ENCODE assay signal across 27 mouse cellular contexts in the genomic region with DNA sequence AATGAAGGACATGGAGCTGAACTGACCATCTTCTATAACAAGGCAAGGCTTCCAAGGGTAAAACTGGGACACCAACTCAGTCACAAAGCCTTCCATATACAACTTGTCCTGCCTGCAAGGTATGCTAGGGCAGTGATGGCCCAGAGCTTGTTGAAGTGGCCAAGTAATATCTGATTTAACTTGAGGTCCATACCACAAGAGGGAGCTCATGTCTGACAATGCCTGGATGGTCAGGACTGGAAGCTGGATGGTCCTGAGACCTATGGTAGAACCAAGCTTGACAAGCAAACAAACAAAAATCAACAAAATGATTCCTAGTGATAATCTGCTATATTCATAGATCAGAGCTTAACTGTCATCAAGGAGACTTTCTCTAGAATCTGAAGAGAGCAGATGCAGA.
DNase-seq lines count a peak whose midpoint lies in the region; ATAC-seq and TF ChIP-seq lines count a peak whose summit lies in the region.
"Had no signal": no experiment of that assay in that cellular context is flagged by ENCODE, and none has a peak within 500 bp of the region (broad histone marks: within the 10 kb centered on the region; RNA-seq: fewer than 3 reads in every experiment).

No protein-coding gene starts in this region.

- H3K4me2 ChIP-seq in heart, postnatal 0 days (ENCODE audit: low read depth, low read length): no peak overlapping the region
- H3K4me2 ChIP-seq in stomach, postnatal 0 days (replicated peaks; ENCODE audit: low read depth): no peak overlapping the region
- no peak overlapping the region for H3K4me2 ChIP-seq in forebrain, postnatal 0 days (ENCODE audit: low read depth)
- H3K4me2 ChIP-seq: heart, embryonic 12.5 days; kidney, embryonic 15.5 days; limb, embryonic 12.5 days; liver, embryonic 15.5 days; lung, embryonic 14.5 days; midbrain, embryonic 13.5 days had no signal

- no peaks in the 10 kb centered on the region for H3K27me3 ChIP-seq in heart, postnatal 0 days (ENCODE audit: control insufficient read depth, insufficient read depth, low read length)
- no peaks in the 10 kb centered on the region for H3K27me3 ChIP-seq in stomach, postnatal 0 days (ENCODE audit: control insufficient read depth, insufficient read depth, low read length)
- H3K27me3 ChIP-seq in forebrain, postnatal 0 days (ENCODE audit: insufficient read depth, low read length): no peaks in the 10 kb centered on the region
- H3K27me3 ChIP-seq: heart, embryonic 12.5 days; kidney, embryonic 15.5 days; limb, embryonic 12.5 days; liver, embryonic 15.5 days; megakaryocyte, embryonic 14.5 days; midbrain, embryonic 13.5 days had no signal

- intact Hi-C loops in heart, postnatal 36 days (cut with DNase I): loop anchor here (5.0 kb wide), 1 partner anchor 187 kb away; no protein-coding TSS in a partner anchor
- intact Hi-C loops in left cerebral cortex, adult 2 months (cut with DNase I): no loop called here

- H3K9me3 ChIP-seq in heart, postnatal 0 days (replicated peaks; ENCODE audit: control insufficient read depth, low read length): no peaks in the 10 kb centered on the region
- H3K9me3 ChIP-seq in stomach, postnatal 0 days (ENCODE audit: control insufficient read depth, low read length): no peaks in the 10 kb centered on the region
- no peaks in the 10 kb centered on the region for H3K9me3 ChIP-seq in forebrain, postnatal 0 days (ENCODE audit: low read length)
- H3K9me3 ChIP-seq: G1E; heart, embryonic 12.5 days; kidney, embryonic 15.5 days; limb, embryonic 12.5 days; liver, embryonic 15.5 days; megakaryocyte, embryonic 14.5 days; midbrain, embryonic 13.5 days had no signal

- H3K36me3 ChIP-seq in heart, postnatal 0 days (replicated peaks; ENCODE audit: control insufficient read depth, insufficient read depth, low read length): no peaks in the 10 kb centered on the region
- H3K36me3 ChIP-seq in stomach, postnatal 0 days (ENCODE audit: control insufficient read depth, insufficient read depth, low read length): no peaks in the 10 kb centered on the region
- no peaks in the 10 kb centered on the region for H3K36me3 ChIP-seq in forebrain, postnatal 0 days (ENCODE audit: insufficient read depth)
- H3K36me3 ChIP-seq: G1E; heart, embryonic 12.5 days; kidney, embryonic 15.5 days; limb, embryonic 12.5 days; liver, embryonic 15.5 days; midbrain, embryonic 13.5 days had no signal

- no peak for ATAC-seq in heart, postnatal 0 days (ENCODE audit: insufficient read depth, low read depth)
- no peak for ATAC-seq in stomach, postnatal 0 days (ENCODE audit: low FRiP score, low TSS enrichment)
- ATAC-seq in forebrain, postnatal 0 days: no peak
- ATAC-seq: CD4-positive, CD25-positive, alpha-beta regulatory T cell, adult 4 months; hindbrain, embryonic 16.5 days; midbrain, embryonic 13.5 days had no signal

- no peak overlapping the region for H3K27ac ChIP-seq in heart, postnatal 0 days (ENCODE audit: low read depth)
- H3K27ac ChIP-seq in left cerebral cortex, adult 2 months: no peak overlapping the region
- H3K27ac ChIP-seq in stomach, postnatal 0 days (replicated peaks): no peak overlapping the region
- H3K27ac ChIP-seq in forebrain, postnatal 0 days (ENCODE audit: low read depth, low read length): no peak overlapping the region
- H3K27ac ChIP-seq: kidney, embryonic 15.5 days; limb, embryonic 12.5 days; liver, embryonic 15.5 days; midbrain, embryonic 13.5 days had no signal

- peak; percentile 35 for TF ChIP-seq CTCF in heart, postnatal 0 days (IDR thresholded peaks at IDR 0.05; ENCODE audit: low read depth)
- TF ChIP-seq CTCF in left cerebral cortex, adult 2 months (IDR thresholded peaks at IDR 0.05): peak; percentile 28
- TF ChIP-seq CTCF in stomach, postnatal 0 days (IDR thresholded peaks at IDR 0.05; ENCODE audit: low read depth): peak; percentile 27; the same call in 1 of the 2 replicates
- no peak for TF ChIP-seq CTCF in forebrain, postnatal 0 days (IDR thresholded peaks at IDR 0.05; ENCODE audit: low read depth)

- no peak overlapping the region for H3K4me3 ChIP-seq in heart, postnatal 0 days (ENCODE audit: low read depth, low read length)
- no peak overlapping the region for H3K4me3 ChIP-seq in left cerebral cortex, adult 2 months
- no peak overlapping the region for H3K4me3 ChIP-seq in stomach, postnatal 0 days (ENCODE audit: low read depth, low read length)
- H3K4me3 ChIP-seq in forebrain, postnatal 0 days (ENCODE audit: low read depth, low read length): no peak overlapping the region
- H3K4me3 ChIP-seq: erythroblast, embryonic 14.5 days; heart, embryonic 12.5 days; kidney, embryonic 15.5 days; limb, embryonic 12.5 days; liver, embryonic 15.5 days; megakaryocyte, embryonic 14.5 days; midbrain, embryonic 13.5 days had no signal

- DNase-seq in heart, postnatal 0 days (ENCODE audit: low spot score): no peak
- no peak for DNase-seq in heart, postnatal 36 days
- no peak for DNase-seq in left cerebral cortex, adult 2 months (ENCODE audit: extremely low spot score in 1 of 2, low spot score in 2 of 2)
- no peak for DNase-seq in left cerebral cortex, adult 8-10 months (ENCODE audit: low spot score in 2 of 2)
- DNase-seq in NIH3T3 (ENCODE audit: low read depth): peak; percentile 5
- no peak for DNase-seq in stomach, postnatal 0 days (ENCODE audit: low spot score)
- DNase-seq in forebrain, postnatal 0 days: no peak
- no peak for DNase-seq in ovary, adult 18-20 months (ENCODE audit: low spot score)
- DNase-seq: adrenal gland, postnatal 25 days; cerebellum, adult 18-20 months; gastrocnemius, postnatal 25 days; kidney, postnatal 4 days; lung, embryonic 14.5 days; lung, postnatal 36 days; retina, postnatal 1 day; right cerebral cortex, postnatal 14 days; thymus, postnatal 14 days had no signal

- no peaks in the 10 kb centered on the region for H3K4me1 ChIP-seq in heart, postnatal 0 days (ENCODE audit: control insufficient read depth, insufficient read depth)
- H3K4me1 ChIP-seq in stomach, postnatal 0 days (replicated peaks; ENCODE audit: control insufficient read depth, insufficient read depth): no peaks in the 10 kb centered on the region
- no peaks in the 10 kb centered on the region for H3K4me1 ChIP-seq in forebrain, postnatal 0 days (ENCODE audit: insufficient read depth)
- H3K4me1 ChIP-seq: heart, embryonic 12.5 days; kidney, embryonic 15.5 days; limb, embryonic 12.5 days; liver, embryonic 15.5 days; megakaryocyte, embryonic 14.5 days; midbrain, embryonic 13.5 days had no signal

- no peak for TF ChIP-seq EP300 in heart, postnatal 0 days (IDR thresholded peaks at IDR 0.05; ENCODE audit: low read depth)
- no peak for TF ChIP-seq EP300 in stomach, postnatal 0 days (optimal IDR thresholded peaks at IDR 0.05)

- no peak overlapping the region for H3K9ac ChIP-seq in heart, postnatal 0 days (replicated peaks; ENCODE audit: low read depth, low read length)
- H3K9ac ChIP-seq in stomach, postnatal 0 days (ENCODE audit: low read length): no peak overlapping the region
- no peak overlapping the region for H3K9ac ChIP-seq in forebrain, postnatal 0 days
- H3K9ac ChIP-seq: heart, embryonic 12.5 days; kidney, embryonic 15.5 days; limb, embryonic 12.5 days; liver, embryonic 15.5 days; lung, embryonic 14.5 days; midbrain, embryonic 13.5 days had no signal
